In genomic region chr12:56344771-56345314, GRCm38 (mm10) we compare ENCODE assay signal across 8 mouse cellular contexts. TPM values are rescaled to one million over a fixed set of nuclear protein-coding genes. Genes with fewer than 3 reads are reported as not detected.
DNase-seq lines count a peak whose midpoint lies in the region; ATAC-seq and TF ChIP-seq lines count a peak whose summit lies in the region.

No protein-coding gene starts in this region.

- H3K9me3 ChIP-seq in hindbrain, embryonic 14.5 days (ENCODE audit: control insufficient read depth, low read length), result no peaks in the 10 kb centered on the region
- no peaks in the 10 kb centered on the region for H3K9me3 ChIP-seq in midbrain, embryonic 14.5 days (ENCODE audit: control insufficient read depth, low read length)

- H3K4me2 ChIP-seq in hindbrain, embryonic 14.5 days (replicated peaks), result peak overlapping the region; percentile 67
- peak overlapping the region; percentile 68 for H3K4me2 ChIP-seq in midbrain, embryonic 14.5 days (ENCODE audit: low read length)

- DNase-seq in kidney, adult 2 months, result no peak
- no peak for DNase-seq in kidney, postnatal 14 days
- DNase-seq in adipocyte (ENCODE audit: low spot score), result peak; percentile 30
- no peak for DNase-seq in hindbrain, embryonic 14.5 days (ENCODE audit: low spot score)
- peak; percentile 10 for DNase-seq in midbrain, embryonic 14.5 days
- no peak for DNase-seq in B cell, adult 2 months

- ATAC-seq in hindbrain, embryonic 14.5 days (ENCODE audit: low FRiP score), result no peak
- ATAC-seq in midbrain, embryonic 14.5 days (ENCODE audit: low FRiP score, low TSS enrichment), result no peak
- no peak for ATAC-seq in CD4-positive, CD25-positive, alpha-beta regulatory T cell, adult 4 months
- no peak for ATAC-seq in cerebellum, adult (ENCODE audit: insufficient number of reproducible peaks, low FRiP score, low TSS enrichment)

- no peaks in the 10 kb centered on the region for H3K27me3 ChIP-seq in kidney, adult 2 months (replicated peaks; ENCODE audit: control insufficient read depth, insufficient read depth, low read length)
- H3K27me3 ChIP-seq in hindbrain, embryonic 14.5 days (ENCODE audit: control insufficient read depth, insufficient read depth, low read length), result no peaks in the 10 kb centered on the region
- H3K27me3 ChIP-seq in midbrain, embryonic 14.5 days (ENCODE audit: control insufficient read depth, insufficient read depth, low read length), result no peaks in the 10 kb centered on the region

- no peaks in the 10 kb centered on the region for H3K36me3 ChIP-seq in kidney, adult 2 months (ENCODE audit: control insufficient read depth, insufficient read depth, low read length)
- no peaks in the 10 kb centered on the region; the same call in 1 of the 2 replicates for H3K36me3 ChIP-seq in hindbrain, embryonic 14.5 days (replicated peaks; ENCODE audit: control insufficient read depth, insufficient read depth)
- no peaks in the 10 kb centered on the region for H3K36me3 ChIP-seq in midbrain, embryonic 14.5 days (ENCODE audit: control insufficient read depth, insufficient read depth, low read length)

- peak overlapping the region; percentile 91 for H3K9ac ChIP-seq in hindbrain, embryonic 14.5 days
- peak overlapping the region; percentile 87 for H3K9ac ChIP-seq in midbrain, embryonic 14.5 days (replicated peaks; ENCODE audit: low read length)

- 1% methylated on average over 5 of the region's 5 CpGs for WGBS in kidney, adult 2 months
- 5% methylated on average over 5 of the region's 5 CpGs for WGBS in hindbrain, embryonic 14.5 days
- 8% methylated on average over 5 of the region's 5 CpGs for WGBS in midbrain, embryonic 14.5 days

- no peak for TF ChIP-seq POLR2A in kidney, adult 2 months (IDR thresholded peaks at IDR 0.05; ENCODE audit: low read depth, low read length)

- H3K4me1 ChIP-seq in kidney, adult 2 months (ENCODE audit: control insufficient read depth, insufficient read depth, low read length), result no peaks in the 10 kb centered on the region
- H3K4me1 ChIP-seq in hindbrain, embryonic 14.5 days (replicated peaks; ENCODE audit: control insufficient read depth, insufficient read depth, low read length), result peaks cover 10% of the 10 kb centered on the region; the same call in 1 of the 2 replicates
- peaks cover 6% of the 10 kb centered on the region for H3K4me1 ChIP-seq in midbrain, embryonic 14.5 days (ENCODE audit: control insufficient read depth, insufficient read depth, low read length)

- TF ChIP-seq CTCF in kidney, adult 2 months (conservative IDR thresholded peaks at IDR 0.05; ENCODE audit: insufficient read depth, insufficient read length, low read depth, low read length), result no peak

- peak overlapping the region; percentile 69 for H3K4me3 ChIP-seq in kidney, adult 2 months (ENCODE audit: insufficient read depth, low read depth, low read length)
- H3K4me3 ChIP-seq in hindbrain, embryonic 14.5 days (replicated peaks; ENCODE audit: low read length), result peak overlapping the region; percentile 93
- H3K4me3 ChIP-seq in midbrain, embryonic 14.5 days (replicated peaks; ENCODE audit: low read depth, low read length), result peak overlapping the region; percentile 83

- no peak overlapping the region for H3K27ac ChIP-seq in kidney, adult 2 months (ENCODE audit: insufficient read depth, low read depth, low read length)
- H3K27ac ChIP-seq in hindbrain, embryonic 14.5 days, result 0 out of 2 replicates have a peak overlapping the region, but pooled peaks have one; percentile 86
- no peak overlapping the region; the same call in 1 of the 2 replicates for H3K27ac ChIP-seq in midbrain, embryonic 14.5 days (replicated peaks; ENCODE audit: low read depth, low read length)

RNA-seq across cellular contexts. Expression of gene Mbip, which starts 0.9 kb away (rescaled TPM):
- 5.0 and 6.2 TPM in 2 replicates for polyA plus RNA-seq in kidney, adult 2 months (2012; rRNA removed)
- polyA plus RNA-seq in hindbrain, embryonic 14.5 days (2014; fragmentation: Nextera tagmentation; extraction: Ambion mirVana), result 35.3 and 44.8 TPM in 2 replicates
- polyA plus RNA-seq in midbrain, embryonic 14.5 days (2014; fragmentation: Nextera tagmentation; extraction: Ambion mirVana), result 45.4 and 52.7 TPM in 2 replicates
- polyA plus RNA-seq in CD4-positive, CD25-positive, alpha-beta regulatory T cell, adult 4 months (2017; shearing (Covaris generic)), result 10 to 100 TPM; 39.5 to 40.5 TPM

Comparison
In these comparisons a context has a peak if more than half of its experiments do, and no peak if none do; other contexts are left out.
1. DNase-seq: peak in adipocyte (single experiment) and midbrain, embryonic 14.5 days (single experiment); none in kidney, adult 2 months (single experiment), kidney, postnatal 14 days (single experiment), hindbrain, embryonic 14.5 days (single experiment) and B cell, adult 2 months (0 of 2).
2. Peak in every context shown above with its lines, with median percentiles within 50 percentile points of each other: H3K4me3 ChIP-seq.